Mouse (Mus musculus): ENCODE results near the gene Ppp6r1. TPM values are rescaled to one million over a fixed set of nuclear protein-coding genes. Genes with fewer than 3 reads are reported as not detected.

Ppp6r1 gene
- polyA plus RNA-seq, 1 experiment: 103 TPM

GRCm38 (mm10) chr7:4641956-4642355 lies 16.9 kb downstream of the Ppp6r1 start:
- Histone ChIP-seq H3K36me3 (ENCODE audit: control insufficient read depth, insufficient read depth, low read length) (peaks cover 4% of the 10 kb centered on the region), H3K4me1 (ENCODE audit: control insufficient read depth, insufficient read depth, low read length) (no peaks in the 10 kb centered on the region), H3K27me3 (replicated peaks; ENCODE audit: control insufficient read depth, insufficient read depth, low read length) (no peaks in the 10 kb centered on the region), H3K4me3 (ENCODE audit: insufficient read depth, low read depth, low read length) (no peak overlapping the region), H3K27ac (ENCODE audit: insufficient read depth, low read depth, low read length) (no peak overlapping the region)
- TF ChIP-seq CTCF (conservative IDR thresholded peaks at IDR 0.05; ENCODE audit: insufficient read depth, insufficient read length, low read depth, low read length) (no peak), POLR2A (IDR thresholded peaks at IDR 0.05; ENCODE audit: low read depth, low read length) (no peak)
- 70% methylated on average over 7 of the region's 7 CpGs for WGBS
- DNase-seq: no peak

GRCm38 (mm10) chr7:4641155-4641554 lies 17.7 kb downstream of the Ppp6r1 start:
- H3K36me3 ChIP-seq (ENCODE audit: control insufficient read depth, insufficient read depth, low read length): peaks cover 4% of the 10 kb centered on the region
- TF ChIP-seq POLR2A (IDR thresholded peaks at IDR 0.05; ENCODE audit: low read depth, low read length) (no peak), CTCF (conservative IDR thresholded peaks at IDR 0.05; ENCODE audit: insufficient read depth, insufficient read length, low read depth, low read length) (peak; percentile 26)
- no peak overlapping the region for H3K4me3 ChIP-seq (ENCODE audit: insufficient read depth, low read depth, low read length)

DNA sequence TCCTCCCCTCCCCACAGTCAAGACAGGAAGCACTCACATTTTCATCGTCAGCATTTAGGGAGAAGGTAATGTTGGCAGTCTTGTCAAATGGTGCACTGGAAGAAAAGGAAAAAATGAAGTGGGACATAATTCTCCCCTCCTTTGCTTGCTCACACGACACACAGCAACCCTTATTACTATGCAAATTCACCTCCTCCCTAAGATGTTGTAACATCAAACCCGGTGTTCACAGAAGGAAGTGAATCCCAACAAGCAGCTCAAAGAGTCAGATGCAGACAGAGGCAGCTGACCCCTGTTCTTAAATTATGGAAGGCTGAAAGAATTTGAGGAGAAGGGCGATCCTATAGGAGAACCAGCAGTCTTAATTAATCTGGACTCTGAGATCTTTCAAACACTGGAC lies 22.6 kb downstream of the Ppp6r1 start:
- TF ChIP-seq CTCF (conservative IDR thresholded peaks at IDR 0.05; ENCODE audit: insufficient read depth, insufficient read length, low read depth, low read length) (no peak), POLR2A (IDR thresholded peaks at IDR 0.05; ENCODE audit: low read depth, low read length) (no peak)
- H3K27ac ChIP-seq (ENCODE audit: insufficient read depth, low read depth, low read length): no peak overlapping the region
- peaks cover 4% of the 10 kb centered on the region for H3K36me3 ChIP-seq (ENCODE audit: control insufficient read depth, insufficient read depth, low read length)
- DNase-seq: no peak
- no peaks in the 10 kb centered on the region for H3K27me3 ChIP-seq (replicated peaks; ENCODE audit: control insufficient read depth, insufficient read depth, low read length)
- no peak overlapping the region for H3K4me3 ChIP-seq (ENCODE audit: insufficient read depth, low read depth, low read length)
- H3K4me1 ChIP-seq (ENCODE audit: control insufficient read depth, insufficient read depth, low read length): no peaks in the 10 kb centered on the region
- 70% methylated on average over 4 of the region's 4 CpGs for WGBS

More at GRCm38 (mm10) chr7:4641155-4641554, 17.7 kb downstream of the Ppp6r1 start:
- Histone ChIP-seq H3K27me3 (replicated peaks; ENCODE audit: control insufficient read depth, insufficient read depth, low read length) (no peaks in the 10 kb centered on the region), H3K27ac (ENCODE audit: insufficient read depth, low read depth, low read length) (no peak overlapping the region), H3K4me1 (ENCODE audit: control insufficient read depth, insufficient read depth, low read length) (no peaks in the 10 kb centered on the region)
- WGBS: 80% methylated on average over 11 of the region's 11 CpGs
- no peak for DNase-seq

DNA sequence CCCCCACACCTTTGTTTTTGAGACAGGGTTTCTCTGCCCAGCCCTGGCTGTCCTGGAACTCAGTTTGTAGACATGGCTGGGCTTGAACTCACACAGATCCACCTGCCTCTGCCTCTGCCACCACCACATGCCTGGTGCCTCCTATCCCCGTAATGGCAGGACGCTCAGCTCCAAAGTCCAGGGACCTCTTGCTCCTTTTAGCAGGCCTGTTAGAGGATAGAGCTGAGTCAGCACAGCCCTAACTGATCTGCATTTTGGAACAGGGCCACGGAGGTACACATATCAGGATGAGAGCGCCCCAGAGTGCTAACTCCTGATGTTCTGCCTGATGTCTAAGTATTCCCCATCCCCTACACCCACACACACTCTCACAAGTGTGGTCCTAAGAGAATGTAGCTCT lies 27.8 kb downstream of the Ppp6r1 start, which contains the start of gene Tmem86b:
Tmem86b (minus strand) TSS at position 392 of the 400 bp plus-strand sequence.
- WGBS: 61% methylated on average over 4 of the region's 4 CpGs
- TF ChIP-seq POLR2A (IDR thresholded peaks at IDR 0.05; ENCODE audit: low read depth, low read length): no peak
- TF ChIP-seq CTCF (conservative IDR thresholded peaks at IDR 0.05; ENCODE audit: insufficient read depth, insufficient read length, low read depth, low read length): no peak
- peak; percentile 89 for DNase-seq
- Histone ChIP-seq H3K27me3 (replicated peaks; ENCODE audit: control insufficient read depth, insufficient read depth, low read length) (no peaks in the 10 kb centered on the region), H3K4me1 (ENCODE audit: control insufficient read depth, insufficient read depth, low read length) (peaks cover 3% of the 10 kb centered on the region; the same call in 1 of the 2 replicates), H3K27ac (ENCODE audit: insufficient read depth, low read depth, low read length) (no peak within 1 kb of the TSS), H3K36me3 (ENCODE audit: control insufficient read depth, insufficient read depth, low read length) (peaks cover 2% of the 10 kb centered on the region), H3K4me3 (ENCODE audit: insufficient read depth, low read depth, low read length) (no peak within 1 kb of the TSS)

- Histone ChIP-seq H3K36me3 (ENCODE audit: control insufficient read depth, insufficient read depth, low read length) (peaks cover 2% of the 10 kb centered on the region), H3K4me1 (ENCODE audit: control insufficient read depth, insufficient read depth, low read length) (peaks cover 3% of the 10 kb centered on the region; the same call in 1 of the 2 replicates), H3K27me3 (replicated peaks; ENCODE audit: control insufficient read depth, insufficient read depth, low read length) (no peaks in the 10 kb centered on the region), H3K4me3 (ENCODE audit: insufficient read depth, low read depth, low read length) (no peak overlapping the region), H3K27ac (ENCODE audit: insufficient read depth, low read depth, low read length) (no peak overlapping the region)
- TF ChIP-seq POLR2A (IDR thresholded peaks at IDR 0.05; ENCODE audit: low read depth, low read length): no peak
- no peak for TF ChIP-seq CTCF (conservative IDR thresholded peaks at IDR 0.05; ENCODE audit: insufficient read depth, insufficient read length, low read depth, low read length)
- 58% methylated on average over 1 of the region's 1 CpGs for WGBS
- DNase-seq: peak; percentile 77
These were observed 28.6 kb downstream of the Ppp6r1 start for GRCm38 (mm10) chr7:4630198-4630597.

- Histone ChIP-seq H3K27ac (ENCODE audit: insufficient read depth, low read depth, low read length) (no peak overlapping the region), H3K36me3 (ENCODE audit: control insufficient read depth, insufficient read depth, low read length) (peaks cover 2% of the 10 kb centered on the region), H3K4me3 (ENCODE audit: insufficient read depth, low read depth, low read length) (no peak overlapping the region)
These were observed 29.2 kb downstream of the Ppp6r1 start for GRCm38 (mm10) chr7:4629586-4629985.

GRCm38 (mm10) chr7:4625928-4626327 lies 32.9 kb downstream of the Ppp6r1 start:
- no peak for TF ChIP-seq CTCF (conservative IDR thresholded peaks at IDR 0.05; ENCODE audit: insufficient read depth, insufficient read length, low read depth, low read length)
- TF ChIP-seq POLR2A (IDR thresholded peaks at IDR 0.05; ENCODE audit: low read depth, low read length): no peak
- Histone ChIP-seq H3K27ac (ENCODE audit: insufficient read depth, low read depth, low read length) (no peak overlapping the region), H3K4me3 (ENCODE audit: insufficient read depth, low read depth, low read length) (no peak overlapping the region), H3K27me3 (replicated peaks; ENCODE audit: control insufficient read depth, insufficient read depth, low read length) (no peaks in the 10 kb centered on the region), H3K36me3 (ENCODE audit: control insufficient read depth, insufficient read depth, low read length) (no peaks in the 10 kb centered on the region), H3K4me1 (ENCODE audit: control insufficient read depth, insufficient read depth, low read length) (peaks cover 3% of the 10 kb centered on the region; the same call in 1 of the 2 replicates)
- no peak for DNase-seq
- WGBS: 89% methylated on average over 2 of the region's 2 CpGs

More at GRCm38 (mm10) chr7:4629586-4629985, 29.2 kb downstream of the Ppp6r1 start:
- peaks cover 3% of the 10 kb centered on the region; the same call in 1 of the 2 replicates for H3K4me1 ChIP-seq (ENCODE audit: control insufficient read depth, insufficient read depth, low read length)
- TF ChIP-seq POLR2A (IDR thresholded peaks at IDR 0.05; ENCODE audit: low read depth, low read length) (no peak), CTCF (conservative IDR thresholded peaks at IDR 0.05; ENCODE audit: insufficient read depth, insufficient read length, low read depth, low read length) (no peak)
- DNase-seq: no peak
- H3K27me3 ChIP-seq (replicated peaks; ENCODE audit: control insufficient read depth, insufficient read depth, low read length): no peaks in the 10 kb centered on the region
- WGBS: 71% methylated on average over 5 of the region's 5 CpGs

Data from kidney, adult 2 months (tissue).